Mouse (Mus musculus) myocyte (in vitro differentiated cells): ENCODE measurements around the gene Prdm5.

Source experiments
- CEBPB ChIP-seq: IDR thresholded peaks from 2 replicates; pipeline ENCODE4 v1.6.1; 2011; ENCODE audit warnings: mild to moderate bottlenecking, moderate library complexity; ENCODE audit not compliant: poor library complexity, insufficient read depth, severe bottlenecking
- E2F4 ChIP-seq: IDR thresholded peaks from one replicate; pipeline ENCODE4 v1.6.1; 2011; ENCODE audit warnings: mild to moderate bottlenecking, control low read depth, moderate library complexity; ENCODE audit not compliant: insufficient read depth
- POLR2A ChIP-seq: IDR thresholded peaks from one replicate; pipeline ENCODE4 v1.6.1; 2011; ENCODE audit warnings: low read depth, mild to moderate bottlenecking, control low read depth, moderate library complexity; ENCODE audit not compliant: insufficient read length
- POLR2AphosphoS2 ChIP-seq: IDR thresholded peaks from one replicate; pipeline ENCODE4 v1.6.1; 2011; ENCODE audit warnings: low read depth, control low read depth; ENCODE audit not compliant: insufficient read length
- REST ChIP-seq: IDR thresholded peaks from one replicate; pipeline ENCODE4 v1.6.1; 2011; ENCODE audit warnings: mild to moderate bottlenecking, control low read depth, moderate library complexity; ENCODE audit not compliant: insufficient read depth, insufficient read length
- SRF ChIP-seq: IDR thresholded peaks from one replicate; pipeline ENCODE4 v1.6.1; 2011; ENCODE audit warnings: low read depth; ENCODE audit not compliant: control insufficient read depth, insufficient read length
- TCF12 ChIP-seq: IDR thresholded peaks from one replicate; pipeline ENCODE4 v1.6.1; 2011; ENCODE audit warnings: mild to moderate bottlenecking, control low read depth; ENCODE audit not compliant: poor library complexity, insufficient read depth, severe bottlenecking
- TCF3 ChIP-seq: IDR thresholded peaks from one replicate; pipeline ENCODE4 v1.6.1; 2011; ENCODE audit warnings: low read depth, control low read depth; ENCODE audit not compliant: insufficient read length
- USF1 ChIP-seq: IDR thresholded peaks from one replicate; pipeline ENCODE4 v1.6.1; 2011; ENCODE audit warnings: low read depth, mild to moderate bottlenecking, control low read depth, moderate library complexity

- TF ChIP-seq TCF12 (no peak), CEBPB (no peak), POLR2A (no peak), TCF3 (no peak), SRF (no peak), POLR2AphosphoS2 (no peak), REST (no peak), USF1 (no peak), E2F4 (no peak)
These were observed 127.9 kb downstream of the Prdm5 start for GRCm38 (mm10) chr6:65906657-65907182.
